Mouse (Mus musculus) hindbrain, embryonic 14.5 days (tissue): Measurements from ENCODE around the gene Tmem41b. TPM values are rescaled to one million over a fixed set of nuclear protein-coding genes. Genes with fewer than 3 reads are reported as not detected.

Source experiments
- ATAC-seq: fragments of 200-750 bp; cut with Nextera tagmentation; 2 replicates; pipeline ENCODE4 v1.8.0; 2017; ENCODE audit warnings: moderate number of reproducible peaks, mild to moderate bottlenecking, moderate TSS enrichment, moderate library complexity; ENCODE audit not compliant: low FRiP score
- DNase-seq: peaks from one replicate; pipeline ENCODE4 v3.0.0-alpha.2; 2015; ENCODE audit warnings: low spot score
- H3K27ac ChIP-seq: fragments of 300-500 bp; sonication (generic); 2 replicates; pipeline ENCODE4 v1.5.1; 2014; ENCODE audit warnings: mild to moderate bottlenecking, moderate library complexity
- H3K27me3 ChIP-seq: fragments of 300-500 bp; sonication (generic); 2 replicates; pipeline ENCODE4 v1.6.1; 2014; ENCODE audit warnings: mild to moderate bottlenecking, low read length, mixed read lengths; ENCODE audit not compliant: control insufficient read depth, insufficient read depth
- H3K36me3 ChIP-seq: fragments of 300-500 bp; sonication (generic); replicated peaks from 2 replicates; pipeline ENCODE4 v1.6.1; 2014; ENCODE audit not compliant: control insufficient read depth, insufficient read depth
- H3K4me1 ChIP-seq: fragments of 300-500 bp; sonication (generic); replicated peaks from 2 replicates; pipeline ENCODE4 v1.6.1; 2014; ENCODE audit warnings: antibody characterized with exemption, low read length, mixed read lengths; ENCODE audit not compliant: control insufficient read depth, insufficient read depth
- H3K4me2 ChIP-seq: fragments of 300-500 bp; sonication (generic); replicated peaks from 2 replicates; pipeline ENCODE4 v1.6.1; 2014; ENCODE audit warnings: mild to moderate bottlenecking, moderate library complexity
- H3K4me3 ChIP-seq: fragments of 300-500 bp; sonication (generic); replicated peaks from 2 replicates; pipeline ENCODE4 v1.5.1; 2014; ENCODE audit warnings: mild to moderate bottlenecking, low read length
- H3K9ac ChIP-seq: fragments of 300-500 bp; sonication (generic); 2 replicates; pipeline ENCODE4 v1.6.1; 2014
- H3K9me3 ChIP-seq: fragments of 300-500 bp; sonication (generic); 2 replicates; pipeline ENCODE4 v1.6.1; 2016; ENCODE audit warnings: low read length; ENCODE audit not compliant: control insufficient read depth
- WGBS: fragments of 180-500 bp; shearing (Covaris S2); extraction: QIAGEN DNeasy Blood & Tissue Kit; methylation state at CpG from one replicate; pipeline ENCODE4 v1.1.7; 2014; 5-methylcytosine and 5-hydroxymethylcytosine counted together
- polyA plus RNA-seq: library from polyadenylated mRNA; unstranded; fragments of >200 nt; fragmentation: Nextera tagmentation; extraction: Ambion mirVana; gene quantifications from 2 replicates; pipeline ENCODE4 v1.2.1, GENCODE M21; 2014

Tmem41b gene
- polyA plus RNA-seq, 1 experiment from 2014 or later, result 71.2 TPM

GRCm38 (mm10) chr7:109951297-109951696 lies 35.4 kb downstream of the Tmem41b start:
- H3K9ac ChIP-seq, result no peak overlapping the region
- no peaks in the 10 kb centered on the region for H3K27me3 ChIP-seq
- no peak overlapping the region for H3K4me3 ChIP-seq
- H3K9me3 ChIP-seq, result no peaks in the 10 kb centered on the region
- no peaks in the 10 kb centered on the region for H3K36me3 ChIP-seq
- H3K27ac ChIP-seq, result no peak overlapping the region
- 88% methylated on average over 4 of the region's 4 CpGs for WGBS
- ATAC-seq (no peak), DNase-seq (no peak)
- H3K4me2 ChIP-seq, result no peak overlapping the region
- H3K4me1 ChIP-seq, result peaks cover 8% of the 10 kb centered on the region; the same call in 1 of the 2 replicates

GRCm38 (mm10) chr7:109944421-109945034 lies 42.2 kb downstream of the Tmem41b start:
- DNase-seq (no peak), ATAC-seq (no peak)
- Histone ChIP-seq H3K27ac (no peak overlapping the region; the same call in 1 of the 2 replicates), H3K27me3 (no peaks in the 10 kb centered on the region), H3K9me3 (no peaks in the 10 kb centered on the region), H3K4me3 (no peak overlapping the region), H3K36me3 (no peaks in the 10 kb centered on the region), H3K4me2 (no peak overlapping the region), H3K4me1 (no peaks in the 10 kb centered on the region; the same call in 1 of the 2 replicates), H3K9ac (no peak overlapping the region)
- WGBS, result 57% methylated on average over 6 of the region's 6 CpGs

GRCm38 (mm10) chr7:109929628-109930027 lies 57.1 kb downstream of the Tmem41b start:
- H3K27me3 ChIP-seq, result no peaks in the 10 kb centered on the region
- no peak for ATAC-seq
- no peak overlapping the region for H3K9ac ChIP-seq
- no peak overlapping the region for H3K27ac ChIP-seq
- peaks cover 69% of the 10 kb centered on the region for H3K36me3 ChIP-seq
- DNase-seq, result no peak
- no peak overlapping the region for H3K4me3 ChIP-seq
- H3K4me1 ChIP-seq, result no peaks in the 10 kb centered on the region
- H3K4me2 ChIP-seq, result no peak overlapping the region
- no peaks in the 10 kb centered on the region for H3K9me3 ChIP-seq

- DNase-seq (no peak), ATAC-seq (no peak)
- H3K9me3 ChIP-seq, result no peaks in the 10 kb centered on the region
- H3K9ac ChIP-seq, result no peak overlapping the region
- no peak overlapping the region for H3K4me3 ChIP-seq
- H3K4me1 ChIP-seq, result no peaks in the 10 kb centered on the region
- no peak overlapping the region for H3K27ac ChIP-seq
- peaks cover 61% of the 10 kb centered on the region for H3K36me3 ChIP-seq
- H3K4me2 ChIP-seq, result no peak overlapping the region
- WGBS, result 92% methylated on average over 6 of the region's 6 CpGs
- no peaks in the 10 kb centered on the region for H3K27me3 ChIP-seq
Observed at GRCm38 (mm10) chr7:109928365-109928764, 58.4 kb downstream of the Tmem41b start.

GRCm38 (mm10) chr7:109924965-109925364 lies 61.8 kb downstream of the Tmem41b start:
- 69% methylated on average over 2 of the region's 2 CpGs for WGBS
- H3K4me3 ChIP-seq, result no peak overlapping the region
- 0 out of 2 replicates have a peak overlapping the region, but pooled peaks have one; percentile 7 for H3K27ac ChIP-seq
- H3K27me3 ChIP-seq, result no peaks in the 10 kb centered on the region
- ATAC-seq (no peak), DNase-seq (no peak)
- H3K36me3 ChIP-seq, result peaks cover 62% of the 10 kb centered on the region
- no peaks in the 10 kb centered on the region for H3K4me1 ChIP-seq
- no peak overlapping the region for H3K4me2 ChIP-seq
- no peaks in the 10 kb centered on the region for H3K9me3 ChIP-seq
- no peak overlapping the region for H3K9ac ChIP-seq

- H3K4me1 ChIP-seq, result no peaks in the 10 kb centered on the region
- no peak overlapping the region for H3K4me2 ChIP-seq
- no peak for ATAC-seq
- H3K36me3 ChIP-seq, result peaks cover 64% of the 10 kb centered on the region
- no peak overlapping the region for H3K4me3 ChIP-seq
- no peaks in the 10 kb centered on the region for H3K9me3 ChIP-seq
- no peak overlapping the region for H3K9ac ChIP-seq
- H3K27me3 ChIP-seq, result no peaks in the 10 kb centered on the region
- WGBS, result 92% methylated on average over 4 of the region's 4 CpGs
- DNase-seq, result no peak
- no peak overlapping the region for H3K27ac ChIP-seq
Observed at GRCm38 (mm10) chr7:109922889-109923288, 63.8 kb downstream of the Tmem41b start.

Other genes starting within 250 kb of the Tmem41b start
- 149 TPM in 2 replicates for gene Tmem9b, start 234.1 kb downstream of the Tmem41b start, polyA plus RNA-seq
- gene Nrip3, start 204.9 kb downstream of the Tmem41b start, polyA plus RNA-seq, result 12.6 and 14.1 TPM in 2 replicates
- gene Scube2, start 121.2 kb downstream of the Tmem41b start, polyA plus RNA-seq, result 1.7 and 2.1 TPM in 2 replicates
- gene Dennd5a, start 26.5 kb downstream of the Tmem41b start, polyA plus RNA-seq, result 55.3 and 56.0 TPM in 2 replicates
- 16.1 and 22.1 TPM in 2 replicates for gene Ipo7, start 31.3 kb upstream of the Tmem41b start, polyA plus RNA-seq
- 14.7 and 17.0 TPM in 2 replicates for gene Zfp143, start 74.3 kb upstream of the Tmem41b start, polyA plus RNA-seq
- 5.7 and 7.8 TPM in 2 replicates for gene Wee1, start 135.1 kb upstream of the Tmem41b start, polyA plus RNA-seq
- gene Swap70, start 234.8 kb upstream of the Tmem41b start, polyA plus RNA-seq, result 10.1 and 12.0 TPM in 2 replicates